Mouse (Mus musculus): ENCODE results near the gene Pcf11.

GRCm38 (mm10) chr7:92653329-92653728, 16.4 kb downstream of the Pcf11 start:
- TF ChIP-seq CTCF (IDR thresholded peaks at IDR 0.05; ENCODE audit: insufficient read depth, low read length) (no peak), POLR2A (IDR thresholded peaks at IDR 0.05; ENCODE audit: borderline replicate concordance, extremely low read depth, low read depth, low read length) (no peak)
